Mouse (Mus musculus) monocyte, adult 2 months (primary cell): ENCODE results near the gene Ctbp1.

Experiments
- DNase-seq, 2 experiments: peaks; one replicate each; pipeline ENCODE4 v3.0.0; 2022; ENCODE audit warnings: low spot score in 2 of 2, low read depth in 1 of 2

Ctbp1 gene

DNA sequence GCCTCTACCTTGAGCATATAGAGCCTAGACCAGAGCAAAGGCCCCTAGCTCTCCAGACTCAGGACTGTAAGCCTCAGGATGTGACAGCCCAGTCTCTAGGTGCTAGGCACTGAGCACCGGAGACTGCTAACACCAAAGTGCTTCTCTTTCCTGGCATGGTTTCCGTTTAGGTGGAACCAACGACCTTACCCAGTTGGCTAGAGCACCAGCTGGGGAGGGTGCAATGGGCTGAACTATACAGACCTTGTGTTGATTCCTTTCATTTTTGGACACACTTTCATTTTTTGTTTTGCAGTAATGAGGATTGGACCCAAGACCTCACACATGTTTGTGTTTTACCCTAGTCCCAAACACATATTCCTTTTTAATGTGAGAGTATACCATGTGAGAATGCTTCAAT lies 64.3 kb downstream of the Ctbp1 start:
- no peak for DNase-seq

DNA sequence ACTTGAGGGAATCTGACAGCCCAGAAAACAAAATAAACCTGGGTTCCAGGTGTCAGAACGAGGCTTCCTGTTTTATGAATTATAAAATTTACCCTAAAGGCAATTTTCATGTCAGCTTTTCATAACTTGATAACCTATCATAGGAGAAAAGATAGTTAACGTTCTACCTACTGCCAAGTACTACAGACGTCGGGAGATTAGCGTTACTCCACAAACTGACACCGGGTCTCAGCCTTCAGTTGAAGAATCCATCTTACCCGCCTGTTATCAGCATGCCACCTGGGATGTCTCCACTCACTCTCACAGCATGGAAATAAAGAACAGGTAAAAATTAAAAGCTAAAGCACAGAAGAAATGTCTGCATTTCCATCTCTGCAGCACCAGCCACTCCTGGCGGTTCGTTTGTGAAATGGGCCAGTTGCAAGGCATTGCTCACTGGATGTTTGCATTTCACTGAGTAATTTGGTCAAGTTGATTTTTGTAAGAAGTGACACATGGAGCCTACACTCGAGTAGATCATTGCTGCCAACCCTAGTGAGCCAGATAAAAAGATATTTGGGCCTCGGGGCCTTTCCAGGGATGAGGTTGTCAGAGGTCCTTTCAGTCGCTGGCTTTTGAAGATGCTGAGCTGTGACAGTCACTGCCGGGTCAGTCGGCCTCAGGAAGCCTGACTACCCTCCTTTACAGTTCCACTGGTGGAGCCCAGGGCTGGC lies 66.1 kb downstream of the Ctbp1 start:
- DNase-seq = no peak

DNA sequence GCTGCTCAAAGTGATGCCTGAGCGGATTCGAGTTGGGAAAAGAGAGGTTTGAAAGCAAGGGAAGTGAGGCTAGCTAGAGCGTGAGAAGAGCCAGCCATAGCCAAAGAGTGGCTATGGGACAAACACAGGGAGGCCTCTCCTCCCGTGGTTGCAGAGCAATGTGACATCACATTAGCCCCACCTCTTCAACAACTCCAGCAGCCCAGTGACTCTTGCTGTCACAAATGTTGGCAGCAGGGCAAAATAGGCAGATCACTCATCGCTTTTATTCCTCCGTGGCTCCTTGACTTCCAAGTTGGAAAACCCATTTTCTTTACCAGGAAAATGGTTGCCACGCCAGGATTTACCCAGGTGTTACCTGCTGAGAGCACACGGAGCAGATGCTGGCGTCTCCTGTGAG lies 67.7 kb downstream of the Ctbp1 start:
- DNase-seq = no peak

DNA sequence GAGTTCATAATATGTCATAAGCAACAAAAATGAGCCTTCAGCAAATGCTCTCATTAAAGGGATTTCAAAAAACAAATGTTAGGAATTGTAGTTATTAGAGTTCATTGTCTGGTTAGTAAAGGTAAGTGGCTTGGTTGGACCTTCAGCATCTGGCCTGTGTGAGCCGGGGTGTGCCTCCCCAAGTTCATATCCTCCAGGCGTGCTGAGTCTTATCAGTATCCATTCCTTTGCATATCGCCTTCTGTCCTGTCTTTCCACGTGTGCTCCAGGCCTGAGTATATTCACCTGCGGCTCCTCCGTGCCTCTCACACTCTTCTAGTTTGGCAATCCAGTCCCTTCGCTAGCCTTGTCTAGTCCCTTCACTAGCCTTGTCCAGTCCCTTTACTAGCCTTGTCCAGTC lies 68.5 kb downstream of the Ctbp1 start:
- DNase-seq = no peak

DNA sequence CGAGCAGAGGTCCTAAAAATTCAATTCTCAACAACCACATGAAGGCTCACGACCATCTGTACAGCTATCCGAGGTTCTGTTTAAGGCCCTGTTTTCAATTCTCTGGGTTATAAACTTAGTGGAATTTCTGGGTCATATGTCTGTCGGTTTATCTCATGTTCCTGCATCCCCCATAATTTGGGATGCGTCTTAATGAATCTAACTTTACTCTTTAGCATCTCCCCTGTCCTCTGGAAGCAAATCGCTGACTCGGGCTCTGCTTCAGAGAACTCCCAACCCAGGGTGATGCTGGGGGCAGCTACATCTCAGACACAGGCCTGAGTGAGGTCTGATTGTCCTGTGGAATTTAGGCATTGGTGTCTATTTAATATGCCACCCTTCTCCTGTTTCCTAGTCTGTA lies 70.5 kb downstream of the Ctbp1 start:
- DNase-seq = no peak

DNA sequence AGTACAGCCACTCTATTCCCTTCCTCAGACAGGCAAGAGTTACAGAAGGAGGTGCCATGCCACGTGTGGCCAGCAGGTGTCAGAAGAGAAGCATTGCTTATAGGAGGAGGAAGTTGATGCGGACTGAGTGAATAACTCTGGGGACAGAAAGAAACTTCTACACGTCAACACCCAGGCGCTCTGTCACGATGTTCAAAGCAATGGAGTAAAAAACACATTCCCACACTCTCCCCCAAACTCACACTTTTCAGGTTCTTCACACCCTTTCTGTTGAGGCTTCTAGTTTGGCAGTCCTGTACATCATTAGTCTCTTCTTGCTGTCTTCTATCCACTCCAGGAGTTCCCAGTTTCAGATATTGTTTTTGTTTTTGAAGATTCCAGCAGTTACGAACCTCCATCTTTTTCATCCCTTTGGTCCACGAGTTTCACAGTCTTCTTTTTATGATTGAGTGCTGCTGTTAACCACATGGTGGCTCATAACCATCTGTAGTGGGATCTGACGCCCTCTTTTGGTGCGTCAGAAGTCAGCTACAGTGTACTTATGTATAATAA lies 71.0 kb downstream of the Ctbp1 start:
- DNase-seq = peak; percentile 17 to 60

DNA sequence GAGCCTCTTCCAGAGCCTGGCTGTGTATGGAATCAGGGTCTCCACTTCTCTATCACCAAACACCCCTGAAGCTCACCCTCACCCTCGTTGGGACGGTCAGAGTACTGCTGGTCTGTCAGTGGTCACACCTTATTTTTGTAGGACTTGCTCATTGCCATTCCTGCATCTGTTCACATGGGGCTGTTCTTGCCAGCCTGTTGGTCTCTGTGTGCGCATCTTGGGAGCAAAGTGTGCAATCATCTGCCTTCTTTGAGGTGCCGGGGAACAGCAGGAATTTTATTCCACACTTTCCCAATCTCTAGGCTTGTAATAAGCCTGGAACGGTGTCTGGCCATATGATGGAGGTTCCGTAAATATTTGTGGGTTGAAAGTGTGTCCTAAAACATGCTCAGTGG lies 71.6 kb downstream of the Ctbp1 start:
- no peak for DNase-seq

DNA sequence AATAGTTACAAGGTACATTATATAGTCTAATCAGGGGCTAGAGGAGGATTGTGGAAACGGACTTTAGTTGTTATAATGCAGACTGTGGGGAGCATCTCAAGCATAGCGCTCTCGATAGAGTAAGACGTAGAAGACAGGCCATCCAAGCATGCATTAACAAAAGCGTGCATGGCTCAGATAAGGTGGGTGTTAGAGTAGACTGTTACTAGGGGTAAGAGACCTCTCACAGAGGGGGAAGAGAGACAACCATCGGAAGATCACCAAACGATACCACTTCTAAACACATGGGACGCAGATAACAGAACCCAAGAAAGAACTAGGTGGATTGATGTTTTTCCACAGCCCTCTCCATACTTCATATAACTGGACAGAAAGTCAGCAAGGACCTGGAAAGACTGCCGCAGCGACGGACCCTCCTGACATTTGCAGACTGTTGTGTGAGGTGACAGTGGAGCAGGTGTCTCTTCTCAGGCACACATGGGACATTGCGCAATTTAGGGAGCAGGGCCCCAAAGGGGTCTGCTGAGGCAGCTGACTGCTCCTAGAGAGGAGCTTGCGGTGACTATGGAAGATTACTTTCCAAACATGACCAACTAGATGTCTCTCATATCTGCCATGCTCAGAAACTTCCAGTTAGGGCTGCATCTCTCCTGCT lies 72.2 kb downstream of the Ctbp1 start:
- DNase-seq = no peak

DNA sequence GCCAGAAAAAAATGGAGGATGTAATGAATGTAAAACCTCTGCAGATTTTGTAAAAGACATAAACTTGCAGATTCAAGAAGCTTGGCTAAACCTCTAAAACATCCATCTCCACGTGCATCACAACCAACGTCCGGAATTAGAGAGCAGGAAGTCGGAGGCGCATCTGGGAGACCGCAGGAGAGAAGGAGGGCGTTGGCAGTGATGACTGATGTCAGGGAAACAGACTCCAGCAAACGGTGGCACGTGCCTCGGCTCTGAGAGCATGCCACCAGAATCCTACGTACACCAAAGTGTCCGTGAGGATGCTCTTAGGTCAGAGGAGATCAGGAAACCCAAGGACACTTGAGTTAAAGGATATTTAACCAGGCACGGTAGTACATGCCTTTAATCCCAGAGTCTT lies 73.1 kb downstream of the Ctbp1 start:
- no peak for DNase-seq

DNA sequence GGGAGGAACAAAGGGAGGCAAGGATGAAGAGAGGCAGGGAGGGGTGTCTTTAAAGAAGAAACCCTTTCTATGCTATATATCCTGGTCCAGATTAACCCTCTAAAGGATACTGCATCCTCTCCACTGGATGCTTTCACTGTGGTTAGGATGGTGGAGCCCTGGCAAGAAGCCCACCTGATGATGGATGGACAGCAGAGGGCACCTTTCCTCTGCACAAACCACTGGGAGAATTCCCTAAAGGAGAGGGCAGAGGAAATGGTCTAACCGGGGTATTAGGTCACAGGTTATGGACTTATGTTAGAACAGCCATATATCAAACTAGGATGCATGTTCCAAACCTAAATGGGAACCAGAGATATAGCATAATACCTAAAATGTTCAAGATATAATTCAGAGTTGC lies 74.7 kb downstream of the Ctbp1 start:
- no peak for DNase-seq
